Mouse (Mus musculus) heart, embryonic 12.5 days (tissue): ENCODE measurements at regions not wholly inside any gene's neighbourhood (a gene's known extent, or its start where the extent isn't known, plus 50 kb on each side); places are given as distances from the start of the nearest gene placed in this dataset.
"Not testable (repeated sequence)": the region's sequence is repeated elsewhere in the genome, so short reads cannot be mapped to it uniquely, and the experiment has no call there.

Experiments used
- ATAC-seq: fragments of 200-750 bp; cut with Nextera tagmentation; 2 replicates; pipeline ENCODE4 v1.8.0; 2017; ENCODE audit warnings: moderate TSS enrichment, moderate library complexity; ENCODE audit not compliant: insufficient number of reproducible peaks, low FRiP score
- H3K27ac ChIP-seq: fragments of 300-500 bp; sonication (generic); 2 replicates; pipeline ENCODE4 v1.5.1; 2016; ENCODE audit warnings: mild to moderate bottlenecking, moderate library complexity; ENCODE audit not compliant: poor library complexity, severe bottlenecking
- H3K27me3 ChIP-seq: fragments of 300-500 bp; sonication (generic); replicated peaks from 2 replicates; pipeline ENCODE4 v1.6.1; 2016; ENCODE audit warnings: mild to moderate bottlenecking, moderate library complexity
- H3K36me3 ChIP-seq: fragments of 300-500 bp; sonication (generic); 2 replicates; pipeline ENCODE4 v1.6.1; 2016; ENCODE audit warnings: mild to moderate bottlenecking, moderate library complexity
- H3K4me1 ChIP-seq: fragments of 300-500 bp; sonication (generic); replicated peaks from 2 replicates; pipeline ENCODE4 v1.6.1; 2016; ENCODE audit warnings: mild to moderate bottlenecking
- H3K4me2 ChIP-seq: fragments of 300-500 bp; sonication (generic); 2 replicates; pipeline ENCODE4 v1.6.1; 2016; ENCODE audit warnings: mild to moderate bottlenecking, moderate library complexity
- H3K4me3 ChIP-seq: fragments of 300-500 bp; sonication (generic); 2 replicates; pipeline ENCODE4 v1.5.1; 2016; ENCODE audit warnings: mild to moderate bottlenecking
- H3K9ac ChIP-seq: fragments of 300-500 bp; sonication (generic); 2 replicates; pipeline ENCODE4 v1.6.1; 2016; ENCODE audit warnings: mild to moderate bottlenecking, moderate library complexity
- H3K9me3 ChIP-seq: fragments of 300-500 bp; sonication (generic); replicated peaks from 2 replicates; pipeline ENCODE4 v1.6.1; 2016; ENCODE audit warnings: mild to moderate bottlenecking, moderate library complexity
- WGBS: fragments of 180-500 bp; shearing (Covaris S2); methylation state at CpG from one replicate; pipeline ENCODE4 v1.1.7; 2016; 5-methylcytosine and 5-hydroxymethylcytosine counted together

- not testable (repeated sequence) for ATAC-seq, H3K27me3 ChIP-seq, H3K27ac ChIP-seq, H3K9ac ChIP-seq, H3K4me2 ChIP-seq, H3K36me3 ChIP-seq, H3K4me1 ChIP-seq, H3K4me3 ChIP-seq, H3K9me3 ChIP-seq
- WGBS: no CpG with 5 or more reads among the region's 3 CpGs
These were observed 102.9 kb downstream of the Gm14147 start for GRCm38 (mm10) chr2:151200992-151201391.

GRCm38 (mm10) chr2:151215141-151215540 lies 117.1 kb downstream of the Gm14147 start:
- no peaks in the 10 kb centered on the region for H3K4me1 ChIP-seq
- no peak overlapping the region for H3K9ac ChIP-seq
- H3K36me3 ChIP-seq: no peaks in the 10 kb centered on the region
- no peak overlapping the region for H3K27ac ChIP-seq
- peaks cover 25% of the 10 kb centered on the region; the same call in 1 of the 2 replicates for H3K9me3 ChIP-seq
- no peak overlapping the region for H3K4me3 ChIP-seq
- WGBS: 76% methylated on average over 5 of the region's 5 CpGs
- ATAC-seq: 0 out of 2 replicates have a peak, but pooled peaks have one; percentile 11
- no peaks in the 10 kb centered on the region for H3K27me3 ChIP-seq
- no peak overlapping the region for H3K4me2 ChIP-seq
